Mouse (Mus musculus): ENCODE results near the gene Kmt2e. TPM values are rescaled to one million over a fixed set of nuclear protein-coding genes. Genes with fewer than 3 reads are reported as not detected.
"Not testable (repeated sequence)": the region's sequence is repeated elsewhere in the genome, so short reads cannot be mapped to it uniquely, and the experiment has no call there.

The Kmt2e gene
- polyA plus RNA-seq, 1 experiment from 2014 or later: 152 TPM

DNA sequence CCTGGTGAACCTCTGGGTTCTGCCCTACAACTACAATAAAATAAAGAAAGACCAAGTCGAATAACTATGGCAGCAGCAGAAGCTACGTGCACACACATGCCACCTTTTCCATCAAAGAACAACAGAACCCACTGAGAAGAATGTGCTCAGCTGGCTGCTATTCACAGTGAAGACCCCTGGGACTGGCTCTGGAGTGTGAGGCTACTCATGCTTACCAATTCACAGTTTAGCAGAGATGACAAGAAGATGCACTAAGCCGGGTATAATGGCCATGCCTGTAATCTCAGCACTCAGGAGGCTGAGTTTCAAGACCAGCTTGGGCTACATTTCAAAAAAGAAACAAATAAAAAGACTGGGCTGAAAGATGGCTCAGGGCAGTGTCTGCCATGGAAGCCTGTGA, 82.7 kb downstream of the Kmt2e start:
- H3K27me3 ChIP-seq: no peaks in the 10 kb centered on the region
- no peak overlapping the region for H3K4me3 ChIP-seq
- H3K9me3 ChIP-seq (replicated peaks): no peaks in the 10 kb centered on the region
- H3K4me1 ChIP-seq: peaks cover 8% of the 10 kb centered on the region
- ATAC-seq (ENCODE audit: low FRiP score): peak; percentile 85
- WGBS: 42% methylated on average over 3 of the region's 3 CpGs
- no peak overlapping the region for H3K4me2 ChIP-seq (replicated peaks)
- peak overlapping the region; percentile 52 for H3K27ac ChIP-seq
- H3K9ac ChIP-seq: no peak overlapping the region
- peaks cover 24% of the 10 kb centered on the region for H3K36me3 ChIP-seq

DNA sequence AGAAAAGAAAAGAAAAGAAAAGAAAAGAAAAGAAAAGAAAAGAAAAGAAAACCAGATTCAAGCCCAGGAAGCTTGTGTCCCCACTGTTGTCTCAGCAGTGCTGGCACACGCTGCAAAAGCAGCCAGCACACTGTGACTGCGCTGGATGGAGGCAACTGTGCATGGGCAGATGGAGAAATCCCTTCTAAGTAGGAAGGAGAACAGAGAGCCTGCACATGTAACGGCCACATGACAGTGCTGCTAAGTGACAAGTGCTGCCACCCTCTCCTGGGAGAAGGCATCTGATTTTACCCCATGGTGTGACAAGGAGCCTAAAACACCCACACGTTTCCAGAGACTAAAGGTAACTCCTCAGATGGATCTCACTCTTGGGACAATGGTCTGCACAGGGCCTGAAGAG, 83.6 kb downstream of the Kmt2e start:
- WGBS: 74% methylated on average over 4 of the region's 4 CpGs
- Histone ChIP-seq H3K27me3 (no peaks in the 10 kb centered on the region), H3K4me2 (replicated peaks) (no peak overlapping the region), H3K4me3 (no peak overlapping the region), H3K27ac (0 out of 2 replicates have a peak overlapping the region, but pooled peaks have one; percentile 17), H3K9ac (no peak overlapping the region), H3K36me3 (peaks cover 32% of the 10 kb centered on the region), H3K4me1 (peaks cover 8% of the 10 kb centered on the region), H3K9me3 (replicated peaks) (no peaks in the 10 kb centered on the region)
- ATAC-seq (ENCODE audit: low FRiP score): no peak

DNA sequence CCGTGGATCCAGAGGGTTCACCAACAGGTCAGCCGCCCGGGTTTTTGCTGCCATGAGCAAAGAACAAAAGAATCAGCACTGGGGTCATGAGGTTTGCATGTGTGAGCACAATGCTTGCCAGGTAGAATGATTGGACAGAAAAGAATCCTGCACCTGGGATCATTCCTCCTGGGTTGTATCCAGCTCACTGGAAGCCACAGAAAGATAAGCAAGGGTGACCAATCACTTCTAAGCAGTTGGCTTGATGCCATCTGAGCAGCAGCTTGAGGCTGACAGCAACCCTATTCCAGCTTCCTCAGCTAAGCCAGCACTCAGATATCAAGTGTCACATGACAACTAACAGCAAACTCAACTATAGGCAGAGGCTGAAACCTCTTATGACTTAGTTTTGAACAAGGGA, 84.4 kb downstream of the Kmt2e start:
- peaks cover 30% of the 10 kb centered on the region for H3K36me3 ChIP-seq

DNA sequence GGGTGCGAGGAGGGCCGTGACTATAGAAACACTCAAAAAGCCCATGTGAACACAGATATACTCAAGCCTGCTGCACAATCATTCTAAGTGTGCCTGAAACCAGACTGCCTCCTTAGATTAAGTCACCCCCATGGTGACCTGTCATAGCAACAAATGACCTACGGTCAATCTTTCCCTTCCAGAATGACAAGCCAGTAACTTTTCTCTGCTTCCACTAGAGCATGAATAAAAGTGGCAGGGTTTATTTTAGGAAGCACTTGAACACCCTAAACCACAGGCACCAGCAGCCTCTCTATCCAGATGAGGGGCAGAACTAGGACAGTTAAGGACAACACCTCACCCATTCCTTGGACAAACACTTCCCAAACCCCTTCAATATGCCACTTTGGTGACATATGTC, 85.4 kb downstream of the Kmt2e start:
- H3K27ac ChIP-seq: no peak overlapping the region
- H3K4me1 ChIP-seq: peaks cover 8% of the 10 kb centered on the region
- peaks cover 28% of the 10 kb centered on the region for H3K36me3 ChIP-seq
- no peaks in the 10 kb centered on the region for H3K27me3 ChIP-seq
- no peak overlapping the region for H3K4me2 ChIP-seq (replicated peaks)
- ATAC-seq (ENCODE audit: low FRiP score): no peak
- H3K9ac ChIP-seq: no peak overlapping the region
- no peaks in the 10 kb centered on the region for H3K9me3 ChIP-seq (replicated peaks)
- 94% methylated on average over 3 of the region's 3 CpGs for WGBS
- no peak overlapping the region for H3K4me3 ChIP-seq

More for the DNA sequence above, 84.4 kb downstream of the Kmt2e start:
- WGBS: 71% methylated on average over 3 of the region's 3 CpGs
- Histone ChIP-seq H3K9me3 (replicated peaks) (no peaks in the 10 kb centered on the region), H3K4me1 (peaks cover 8% of the 10 kb centered on the region), H3K9ac (no peak overlapping the region), H3K4me2 (replicated peaks) (no peak overlapping the region), H3K27ac (no peak overlapping the region; the same call in 1 of the 2 replicates), H3K27me3 (no peaks in the 10 kb centered on the region), H3K4me3 (no peak overlapping the region)
- no peak for ATAC-seq (ENCODE audit: low FRiP score)

DNA sequence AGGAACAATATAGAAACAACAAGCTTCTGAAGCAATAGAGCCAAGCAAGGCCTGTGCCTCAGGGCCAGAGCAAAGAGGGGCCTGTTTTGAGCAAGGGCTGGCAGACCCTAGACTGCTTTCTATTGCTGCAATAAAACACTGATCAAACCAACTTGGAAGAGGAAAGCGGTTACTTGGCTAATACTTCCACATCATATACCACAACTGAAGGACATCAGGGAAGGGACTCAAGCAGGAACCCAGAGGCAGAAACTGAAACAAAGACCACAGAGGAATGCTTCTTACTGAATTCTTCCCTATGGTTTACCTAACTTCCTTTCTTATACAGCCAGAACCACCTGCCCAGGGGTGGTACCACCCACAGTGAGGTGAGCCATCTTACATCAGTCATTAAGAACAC, 87.4 kb downstream of the Kmt2e start:
- H3K9ac ChIP-seq: no peak overlapping the region
- H3K9me3 ChIP-seq (replicated peaks): no peaks in the 10 kb centered on the region
- peaks cover 8% of the 10 kb centered on the region for H3K4me1 ChIP-seq
- H3K4me3 ChIP-seq: no peak overlapping the region
- ATAC-seq (ENCODE audit: low FRiP score): no peak
- no peak overlapping the region for H3K27ac ChIP-seq
- no peak overlapping the region for H3K4me2 ChIP-seq (replicated peaks)
- H3K27me3 ChIP-seq: no peaks in the 10 kb centered on the region
- peaks cover 28% of the 10 kb centered on the region for H3K36me3 ChIP-seq
- 96% methylated on average over 1 of the region's 1 CpGs for WGBS

DNA sequence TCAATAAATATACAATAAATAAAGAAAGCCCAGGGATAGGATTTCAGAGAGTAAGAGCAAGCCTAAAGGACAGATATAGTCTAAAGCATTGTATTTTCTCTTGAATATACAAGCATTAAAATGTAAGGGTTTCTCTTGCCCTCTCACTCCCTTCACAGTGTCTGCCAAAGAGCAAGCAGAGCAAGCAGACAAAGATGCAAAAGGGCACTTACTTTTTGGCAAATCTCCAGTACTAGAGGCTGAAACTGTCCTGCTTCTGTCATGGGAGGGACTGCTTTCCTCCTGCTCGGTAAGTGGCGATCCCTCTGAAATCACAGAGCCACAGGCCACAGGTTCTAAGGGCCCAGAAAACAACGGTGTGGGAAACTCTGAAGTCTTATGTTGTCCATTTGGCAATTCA, 89.7 kb downstream of the Kmt2e start:
- Histone ChIP-seq H3K9ac (no peak overlapping the region), H3K27ac (no peak overlapping the region), H3K4me1 (peaks cover 3% of the 10 kb centered on the region; the same call in 1 of the 2 replicates), H3K27me3 (no peaks in the 10 kb centered on the region), H3K9me3 (replicated peaks) (no peaks in the 10 kb centered on the region), H3K36me3 (peaks cover 28% of the 10 kb centered on the region), H3K4me2 (replicated peaks) (no peak overlapping the region), H3K4me3 (no peak overlapping the region)
- no peak for ATAC-seq (ENCODE audit: low FRiP score)
- 95% methylated on average over 3 of the region's 3 CpGs for WGBS

DNA sequence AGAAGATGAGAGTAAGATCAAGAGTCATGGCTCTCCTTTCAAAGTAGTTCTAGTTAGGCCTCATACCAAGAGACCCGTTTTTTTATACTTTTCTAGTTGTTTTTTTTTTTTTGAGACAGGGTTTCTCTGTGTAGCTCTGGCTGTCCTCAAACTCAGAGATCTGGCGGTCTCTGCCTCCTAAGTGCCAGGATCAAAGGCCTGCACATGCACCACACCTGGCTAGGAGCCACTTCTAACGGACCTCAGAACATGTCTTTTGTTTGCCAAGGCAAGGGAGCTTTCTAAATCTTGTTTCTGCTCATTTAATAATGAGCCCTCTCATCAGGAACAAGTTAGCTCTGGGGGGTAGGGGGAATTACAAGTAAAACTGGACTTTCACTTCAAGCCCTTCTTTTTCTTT, 90.4 kb downstream of the Kmt2e start:
- ATAC-seq (ENCODE audit: low FRiP score): no peak
- Histone ChIP-seq H3K36me3 (peaks cover 28% of the 10 kb centered on the region), H3K4me1 (no peaks in the 10 kb centered on the region)

DNA sequence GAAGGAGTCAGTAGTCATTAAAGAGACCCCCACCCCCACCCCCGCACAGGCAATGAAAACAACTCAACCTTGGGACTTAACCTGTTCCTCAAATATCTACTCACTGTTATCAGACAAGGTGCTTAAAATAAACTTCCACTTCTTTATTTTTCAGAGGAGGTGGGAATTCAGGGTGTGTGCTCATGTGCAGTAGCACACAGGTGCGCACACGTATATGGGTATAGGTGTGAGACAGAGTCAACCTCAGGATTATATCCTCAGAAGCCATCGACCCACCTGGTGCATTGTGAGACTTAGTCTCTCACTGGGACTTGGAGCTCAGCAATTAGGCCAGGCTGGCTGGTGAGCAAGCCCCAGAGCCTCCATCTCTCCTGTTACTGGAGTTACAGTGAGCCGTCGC, 96.9 kb downstream of the Kmt2e start:
- no peaks in the 10 kb centered on the region for H3K9me3 ChIP-seq (replicated peaks)
- ATAC-seq (ENCODE audit: low FRiP score): no peak
- WGBS: 96% methylated on average over 6 of the region's 6 CpGs
- H3K36me3 ChIP-seq: peaks cover 9% of the 10 kb centered on the region
- H3K4me1 ChIP-seq: no peaks in the 10 kb centered on the region
- H3K4me3 ChIP-seq: no peak overlapping the region
- no peak overlapping the region for H3K27ac ChIP-seq
- no peak overlapping the region for H3K4me2 ChIP-seq (replicated peaks)
- H3K9ac ChIP-seq: no peak overlapping the region
- no peaks in the 10 kb centered on the region for H3K27me3 ChIP-seq

More for the DNA sequence above, 90.4 kb downstream of the Kmt2e start:
- H3K27ac ChIP-seq: no peak overlapping the region
- H3K9me3 ChIP-seq (replicated peaks): no peaks in the 10 kb centered on the region
- H3K4me3 ChIP-seq: no peak overlapping the region
- 79% methylated on average over 3 of the region's 3 CpGs for WGBS
- H3K9ac ChIP-seq: no peak overlapping the region
- no peak overlapping the region for H3K4me2 ChIP-seq (replicated peaks)
- no peaks in the 10 kb centered on the region for H3K27me3 ChIP-seq

DNA sequence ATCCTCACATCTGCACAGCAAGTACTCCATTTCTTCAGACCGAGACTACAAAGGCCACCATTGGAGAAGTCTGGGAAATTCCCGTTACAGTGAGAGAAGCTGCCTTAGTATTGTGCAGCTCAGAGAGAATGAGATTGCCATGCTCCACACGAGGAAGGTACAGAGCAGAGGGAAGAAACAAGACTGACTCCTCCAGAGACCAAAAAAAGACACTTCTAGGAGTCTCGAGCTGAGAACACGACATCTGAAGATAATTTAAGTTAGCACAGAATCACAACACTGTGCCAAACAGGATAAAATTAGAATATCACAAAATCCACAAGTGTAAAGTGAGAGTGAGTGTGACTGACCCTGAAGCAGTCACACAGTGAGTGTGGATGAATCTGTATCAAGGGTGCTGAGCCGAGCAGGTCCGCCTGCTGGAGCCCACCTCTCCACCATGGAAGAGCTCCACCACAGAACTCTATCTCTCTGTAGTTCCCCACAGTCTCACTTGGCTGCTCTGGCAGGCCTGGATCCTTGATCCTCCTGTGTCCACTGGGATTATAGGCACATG, 97.4 kb downstream of the Kmt2e start:
- H3K9me3 ChIP-seq (replicated peaks): no peaks in the 10 kb centered on the region
- H3K27ac ChIP-seq: no peak overlapping the region
- no peaks in the 10 kb centered on the region for H3K4me1 ChIP-seq
- no peak overlapping the region for H3K4me2 ChIP-seq (replicated peaks)
- H3K36me3 ChIP-seq: peaks cover 9% of the 10 kb centered on the region
- no peak overlapping the region for H3K4me3 ChIP-seq
- no peaks in the 10 kb centered on the region for H3K27me3 ChIP-seq
- WGBS: 93% methylated on average over 7 of the region's 7 CpGs
- no peak for ATAC-seq (ENCODE audit: low FRiP score)
- H3K9ac ChIP-seq: no peak overlapping the region

DNA sequence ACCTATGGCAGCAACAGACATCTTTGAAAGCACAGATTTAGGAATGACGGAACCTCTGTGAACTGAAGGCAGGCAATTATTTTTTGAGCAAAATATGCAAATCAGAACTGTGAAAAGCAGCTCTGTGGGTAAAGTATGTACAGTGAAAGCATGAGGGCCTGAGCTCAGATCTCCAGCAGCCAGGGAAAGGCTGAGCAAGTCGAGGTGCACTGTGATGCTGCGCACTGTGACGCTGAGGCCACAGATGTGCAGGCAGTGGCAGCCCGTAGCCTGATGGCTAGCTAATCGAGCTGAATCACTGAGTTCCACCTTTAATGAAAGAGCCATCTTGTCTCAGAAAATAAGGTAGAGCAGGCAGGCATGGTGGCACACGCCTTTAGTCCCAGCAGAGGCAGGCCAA, 101.5 kb downstream of the Kmt2e start:
- no peak overlapping the region for H3K9ac ChIP-seq
- H3K27ac ChIP-seq: no peak overlapping the region
- 80% methylated on average over 7 of the region's 7 CpGs for WGBS
- H3K4me3 ChIP-seq: no peak overlapping the region
- no peak overlapping the region for H3K4me2 ChIP-seq (replicated peaks)
- ATAC-seq (ENCODE audit: low FRiP score): no peak
- H3K27me3 ChIP-seq: no peaks in the 10 kb centered on the region
- no peaks in the 10 kb centered on the region for H3K4me1 ChIP-seq
- H3K36me3 ChIP-seq: peaks cover 26% of the 10 kb centered on the region
- H3K9me3 ChIP-seq (replicated peaks): no peaks in the 10 kb centered on the region

DNA sequence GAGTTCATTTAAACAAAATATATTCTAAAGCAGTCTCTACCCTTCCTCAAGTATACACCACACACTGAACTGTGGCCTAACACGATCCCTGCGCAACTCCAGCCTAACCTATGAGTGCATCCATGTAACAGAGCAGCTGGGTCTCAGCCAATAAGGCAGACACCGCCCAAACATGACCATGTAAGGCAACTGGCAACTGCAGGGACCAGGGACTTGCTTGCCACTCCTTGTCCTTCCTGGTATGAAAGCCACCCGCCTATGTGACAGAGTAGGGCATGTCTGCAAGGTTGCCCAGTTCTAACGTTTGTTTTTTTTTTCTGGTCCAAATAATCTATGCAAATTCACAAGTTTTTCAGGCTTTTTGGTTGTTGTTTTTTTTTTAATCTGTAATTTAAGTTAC, 117.4 kb downstream of the Kmt2e start:
- Histone ChIP-seq H3K4me2 (replicated peaks) (no peak overlapping the region), H3K27me3 (no peaks in the 10 kb centered on the region), H3K9ac (no peak overlapping the region), H3K4me1 (no peaks in the 10 kb centered on the region), H3K4me3 (no peak overlapping the region), H3K9me3 (replicated peaks) (no peaks in the 10 kb centered on the region), H3K36me3 (no peaks in the 10 kb centered on the region; the same call in 1 of the 2 replicates), H3K27ac (no peak overlapping the region)
- WGBS: 79% methylated on average over 5 of the region's 5 CpGs
- ATAC-seq (ENCODE audit: low FRiP score): no peak

DNA sequence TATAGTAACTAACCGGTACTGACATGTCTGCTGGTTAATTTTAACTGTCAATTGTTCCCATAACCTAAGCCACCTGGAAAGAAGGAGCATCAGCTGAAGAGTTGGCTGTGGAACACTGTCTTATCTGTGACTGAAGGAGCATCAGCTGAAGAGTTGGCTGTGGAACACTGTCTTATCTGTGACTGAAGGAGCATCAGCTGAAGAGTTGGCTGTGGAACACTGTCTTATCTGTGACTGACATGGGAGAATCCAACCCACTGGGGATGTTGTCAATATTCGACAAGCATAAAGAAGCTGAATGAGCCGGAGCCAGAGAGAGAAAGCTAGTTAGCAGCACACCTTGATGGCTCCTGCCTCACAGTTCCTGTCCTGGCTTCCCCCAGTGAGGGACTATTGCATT, 119.1 kb downstream of the Kmt2e start:
- 75% methylated on average over 3 of the region's 3 CpGs for WGBS
- not testable (repeated sequence) for H3K4me1 ChIP-seq; H3K27me3 ChIP-seq; H3K9ac ChIP-seq; H3K9me3 ChIP-seq (replicated peaks); ATAC-seq (ENCODE audit: low FRiP score); H3K36me3 ChIP-seq; H3K27ac ChIP-seq; H3K4me3 ChIP-seq; H3K4me2 ChIP-seq (replicated peaks)

All from hindbrain, embryonic 12.5 days (tissue).